Comparison of ENCODE assay signal across 8 mouse cellular contexts in the genomic region with DNA sequence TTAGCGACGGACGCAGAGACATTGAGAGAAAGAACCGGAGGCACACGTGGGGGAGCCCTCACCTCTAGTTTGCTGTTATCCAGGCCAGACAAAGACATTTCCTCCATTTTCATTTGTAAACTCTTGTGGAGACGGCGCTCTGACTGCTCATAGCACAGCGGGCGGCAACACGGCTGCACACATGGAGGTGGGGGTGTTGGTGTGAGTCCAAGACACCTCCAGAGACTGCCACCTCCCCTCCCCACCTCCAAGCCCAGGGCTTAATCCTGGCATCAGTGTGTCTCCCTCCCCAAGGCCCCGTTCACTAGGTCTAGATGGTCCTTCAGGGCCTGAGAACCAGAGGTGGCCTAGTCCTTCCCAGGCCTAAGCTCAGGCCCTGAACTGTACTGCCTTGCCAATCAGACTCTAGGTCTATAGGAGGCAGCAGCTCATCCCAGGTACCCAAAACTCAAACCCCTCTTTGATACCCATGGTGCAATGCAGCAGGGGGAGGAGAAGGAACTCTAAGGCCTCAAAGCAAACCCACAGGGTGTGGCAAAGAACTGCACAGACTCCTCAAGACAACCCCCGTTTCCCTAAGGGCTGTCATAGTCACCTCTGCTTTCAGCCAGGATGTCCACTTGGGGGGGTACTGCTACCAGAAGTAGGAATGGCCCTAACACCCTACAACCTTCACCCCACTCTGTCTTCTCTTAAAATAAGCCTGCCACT. TPM values are rescaled to one million over a fixed set of nuclear protein-coding genes. Genes with fewer than 3 reads are reported as not detected.
A peak's percentile ranks its signal among the peaks of the same experiment; 100 is the strongest.
DNase-seq lines count a peak whose midpoint lies in the region; ATAC-seq and TF ChIP-seq lines count a peak whose summit lies in the region.

No protein-coding gene starts in this region.

- peak overlapping the region; percentile 64 for H3K4me3 ChIP-seq in ES-Bruce4 (ENCODE audit: low read depth, low read length)
- H3K4me3 ChIP-seq in embryonic fibroblast, embryonic 13.5 days (ENCODE audit: insufficient read depth, low read length): peak overlapping the region; percentile 80

- H3K27me3 ChIP-seq in ES-Bruce4 (ENCODE audit: control insufficient read depth, insufficient read depth, low read length, poor library complexity, severe bottlenecking): no peaks in the 10 kb centered on the region

- peak; percentile 56 for ATAC-seq in inflammation-experienced regulatory T-cells, adult 6 months

- H3K27ac ChIP-seq in ES-Bruce4 (ENCODE audit: insufficient read depth, low read length): no peak overlapping the region
- peak overlapping the region; percentile 94 for H3K27ac ChIP-seq in embryonic fibroblast, embryonic 13.5 days (ENCODE audit: insufficient read depth, low read length)

- peaks cover 3% of the 10 kb centered on the region for H3K4me1 ChIP-seq in ES-Bruce4 (ENCODE audit: control insufficient read depth, insufficient read depth, low read length)
- H3K4me1 ChIP-seq in embryonic fibroblast, embryonic 13.5 days (ENCODE audit: control insufficient read depth, insufficient read depth, low read length): no peaks in the 10 kb centered on the region

- no peaks in the 10 kb centered on the region for H3K9me3 ChIP-seq in ES-Bruce4 (replicated peaks; ENCODE audit: control insufficient read depth, insufficient read depth, low read length, poor library complexity, severe bottlenecking)

- peak overlapping the region; percentile 99 for H3K9ac ChIP-seq in ES-Bruce4 (ENCODE audit: low read depth, poor library complexity, severe bottlenecking)

- TF ChIP-seq POLR2A in ES-Bruce4 (IDR thresholded peaks at IDR 0.05; ENCODE audit: insufficient read depth, low read length): no peak
- peak; percentile 91 for TF ChIP-seq POLR2A in embryonic fibroblast, embryonic 13.5 days (IDR thresholded peaks at IDR 0.05; ENCODE audit: low read depth, low read length)

- H3K36me3 ChIP-seq in ES-Bruce4 (ENCODE audit: control insufficient read depth, insufficient read depth, low read length, poor library complexity, severe bottlenecking): peaks cover 35% of the 10 kb centered on the region

- TF ChIP-seq EP300 in ES-Bruce4 (IDR thresholded peaks at IDR 0.05; ENCODE audit: insufficient read depth, low read depth, low read length): no peak

- no peak for TF ChIP-seq CTCF in ES-Bruce4 (IDR thresholded peaks at IDR 0.05; ENCODE audit: low read depth, low read length)
- TF ChIP-seq CTCF in embryonic fibroblast, embryonic 13.5 days (IDR thresholded peaks at IDR 0.05; ENCODE audit: borderline replicate concordance, insufficient read depth, low read length): no peak

- peak; percentile 68 for DNase-seq in cerebellum, adult 11-12 months
- DNase-seq in cerebellum, postnatal 4 days (ENCODE audit: low spot score in 2 of 2): no peak
- peak; percentile 63 for DNase-seq in lung, postnatal 36 days
- peak; percentile 61 to 64 for DNase-seq in spleen, postnatal 10 days (ENCODE audit: low spot score in 2 of 2)
- no peak for DNase-seq in frontal cortex, postnatal 14 days (ENCODE audit: low spot score in 2 of 2)

RNA-seq across cellular contexts. Expression of a gene that starts 1.4 kb away (rescaled TPM):
- 44.3 and 50.3 TPM in 2 replicates for polyA plus RNA-seq in ES-Bruce4 (2011; ENCODE audit: insufficient read depth, insufficient read length, low read depth, missing spikeins)
- polyA plus RNA-seq in embryonic fibroblast, embryonic 13.5 days (2011; ENCODE audit: insufficient read length, low read depth, missing spikeins): 50.7 and 55.6 TPM in 2 replicates
- 1 to 10 TPM; 6.5 to 8.0 (median 6.9) TPM for polyA plus RNA-seq in inflammation-experienced regulatory T-cells, adult 6 months (2017; shearing (Covaris generic))

RNA-seq across cellular contexts. Expression of a gene that starts 10.3 kb away (rescaled TPM):
- 19.7 and 20.0 TPM in 2 replicates for polyA plus RNA-seq in ES-Bruce4 (2011; ENCODE audit: insufficient read depth, insufficient read length, low read depth, missing spikeins)
- 37.7 and 44.6 TPM in 2 replicates for polyA plus RNA-seq in embryonic fibroblast, embryonic 13.5 days (2011; ENCODE audit: insufficient read length, low read depth, missing spikeins)
- polyA plus RNA-seq in inflammation-experienced regulatory T-cells, adult 6 months (2017; shearing (Covaris generic)): 10 to 100 TPM; 43.1 to 61.2 (median 51.8) TPM

RNA-seq across cellular contexts. Expression of a gene that starts 24.5 kb away (rescaled TPM):
- polyA plus RNA-seq in ES-Bruce4 (2011; ENCODE audit: insufficient read depth, insufficient read length, low read depth, missing spikeins): 81.7 and 82.0 TPM in 2 replicates
- polyA plus RNA-seq in embryonic fibroblast, embryonic 13.5 days (2011; ENCODE audit: insufficient read length, low read depth, missing spikeins): 75.5 and 102 TPM in 2 replicates
- 10 to 100 TPM; 42.5 to 45.0 (median 44.6) TPM for polyA plus RNA-seq in inflammation-experienced regulatory T-cells, adult 6 months (2017; shearing (Covaris generic))

RNA-seq across cellular contexts. Expression of a gene that starts 26.5 kb away (rescaled TPM):
- polyA plus RNA-seq in ES-Bruce4 (2011; ENCODE audit: insufficient read depth, insufficient read length, low read depth, missing spikeins): 0.70 and 2.3 TPM in 2 replicates
- 0.37 and 0.45 TPM in 2 replicates for polyA plus RNA-seq in embryonic fibroblast, embryonic 13.5 days (2011; ENCODE audit: insufficient read length, low read depth, missing spikeins)
- not detected for polyA plus RNA-seq in inflammation-experienced regulatory T-cells, adult 6 months (2017; shearing (Covaris generic))

RNA-seq across cellular contexts. Expression of a gene that starts 46.4 kb away (rescaled TPM):
- 32.5 and 34.0 TPM in 2 replicates for polyA plus RNA-seq in ES-Bruce4 (2011; ENCODE audit: insufficient read depth, insufficient read length, low read depth, missing spikeins)
- 6.5 and 10.2 TPM in 2 replicates for polyA plus RNA-seq in embryonic fibroblast, embryonic 13.5 days (2011; ENCODE audit: insufficient read length, low read depth, missing spikeins)
- polyA plus RNA-seq in inflammation-experienced regulatory T-cells, adult 6 months (2017; shearing (Covaris generic)): 1 to 10 TPM in 2 of 3 experiments, under 1 TPM in 1; 0.95 to 7.0 (median 1.5) TPM

Comparison
In these comparisons a context has a peak if more than half of its experiments do, and no peak if none do; other contexts are left out.
1. DNase-seq: peak in cerebellum, adult 11-12 months (single experiment), lung, postnatal 36 days (single experiment) and spleen, postnatal 10 days (2 of 2); none in cerebellum, postnatal 4 days (0 of 2) and frontal cortex, postnatal 14 days (0 of 2).